Mouse (Mus musculus) embryo, embryonic 10 days (tissue): ENCODE data around the gene Olfr561.
A peak's percentile ranks its signal among the peaks of the same experiment; 100 is the strongest.

Experiments used
- DNase-seq: peaks from one replicate; pipeline ENCODE4 v3.0.0-alpha.2; 2015; ENCODE audit warnings: low spot score

The Olfr561 gene

DNA sequence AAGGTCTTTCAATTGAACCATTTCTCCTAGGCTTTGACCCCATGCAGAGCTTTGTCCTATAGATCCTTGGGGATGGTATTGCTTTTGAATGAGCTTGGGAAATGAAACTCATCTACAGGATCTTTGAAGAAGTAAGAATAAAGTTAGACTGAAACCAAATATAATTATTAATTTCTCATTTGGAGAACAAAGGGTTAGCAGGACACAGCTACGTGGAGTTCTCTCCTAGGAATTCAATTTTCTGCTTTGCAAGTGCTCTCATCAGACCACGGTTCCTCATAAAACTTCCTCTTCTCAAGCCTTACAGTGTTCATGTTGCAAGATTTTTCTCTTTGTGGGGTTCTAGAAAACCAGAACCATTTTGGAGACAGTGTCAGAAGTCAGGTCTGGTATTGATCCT is at the start of gene Olfr561:
TSS of gene Olfr561 (plus strand) at position 301 of the 400 bp plus-strand sequence.
- DNase-seq = no peak

DNA sequence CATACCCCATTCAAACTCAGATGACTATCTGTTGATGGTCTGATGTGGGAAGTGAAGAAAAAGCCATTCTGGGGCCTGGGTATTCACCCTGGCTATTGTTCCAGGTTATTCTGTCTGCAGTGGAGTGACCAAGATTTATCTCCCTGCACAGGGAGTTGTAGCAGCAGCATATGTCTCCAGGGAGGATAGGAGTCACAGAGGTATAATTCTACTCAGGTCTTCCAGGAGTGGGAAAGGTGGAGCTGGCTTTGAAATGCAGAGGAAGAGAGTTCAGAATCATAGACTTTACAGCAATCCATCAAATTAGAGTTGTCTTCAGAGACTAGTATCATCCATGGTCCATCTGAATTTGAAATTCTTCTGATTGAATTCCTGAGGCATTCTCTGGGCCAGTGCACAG is 43.6 kb upstream of the Olfr561 start, which contains the start of gene Olfr559:
TSS of gene Olfr559 (minus strand) at position 101 of the 400 bp plus-strand sequence.
- DNase-seq = no peak

DNA sequence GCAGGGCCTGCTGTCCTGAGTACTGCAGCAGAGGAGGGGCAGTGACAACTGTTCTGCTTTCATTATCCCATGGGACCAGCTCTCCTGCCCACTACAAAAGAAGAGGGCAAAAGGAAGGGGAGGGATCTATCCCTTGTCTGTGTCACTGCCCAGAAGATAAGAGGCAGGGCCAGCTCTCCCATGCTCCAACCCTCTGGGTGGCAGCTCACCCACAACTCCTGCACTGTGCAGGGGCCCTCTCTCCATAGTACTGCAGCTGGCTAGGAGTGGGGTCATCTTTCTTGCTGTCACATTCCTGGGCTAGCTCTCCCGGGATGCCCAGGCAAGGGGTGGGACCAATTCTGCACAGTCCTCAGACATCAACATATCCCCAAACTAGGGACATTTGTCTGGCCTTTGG is 37.2 kb upstream of the Olfr561 start:
- no peak for DNase-seq

DNA sequence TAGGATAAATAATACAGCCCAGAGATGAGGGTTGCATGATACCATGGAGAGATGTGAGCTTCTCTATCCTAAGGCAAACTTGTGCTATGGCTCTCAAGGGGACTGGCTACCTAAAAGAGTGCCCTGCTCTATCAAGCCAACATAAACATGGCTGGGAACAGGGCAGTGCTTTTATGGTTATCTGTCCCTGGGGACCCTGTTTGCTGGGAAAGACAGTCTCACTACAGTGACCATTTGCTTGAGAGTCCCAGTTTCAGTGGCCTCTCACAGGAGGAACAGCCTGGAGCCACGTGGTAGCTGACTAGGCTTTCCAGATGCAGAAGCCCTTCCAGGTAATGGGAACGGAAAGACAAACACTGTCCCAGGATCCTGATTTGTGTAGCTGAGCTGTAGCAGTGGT is 33.3 kb upstream of the Olfr561 start:
- peak; percentile 7 for DNase-seq

DNA sequence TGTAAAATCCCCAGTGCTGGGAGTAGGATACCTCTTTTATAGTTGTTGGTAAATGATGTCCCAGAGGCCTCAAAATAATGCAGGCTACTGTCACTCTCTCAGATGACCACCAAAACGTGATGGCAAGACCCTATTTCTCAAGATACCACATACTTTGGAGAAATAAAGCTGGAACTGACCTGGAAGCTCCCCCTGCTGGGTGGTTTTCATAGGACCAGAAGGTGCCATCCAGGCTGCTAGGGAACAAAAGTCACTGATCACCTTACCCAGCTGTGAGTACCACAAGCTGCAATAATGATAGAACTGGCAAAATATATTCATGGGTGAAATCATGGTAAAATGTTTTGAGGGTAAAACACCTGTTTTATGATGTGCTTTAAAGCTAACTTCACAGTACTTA is 18.9 kb upstream of the Olfr561 start:
- no peak for DNase-seq

DNA sequence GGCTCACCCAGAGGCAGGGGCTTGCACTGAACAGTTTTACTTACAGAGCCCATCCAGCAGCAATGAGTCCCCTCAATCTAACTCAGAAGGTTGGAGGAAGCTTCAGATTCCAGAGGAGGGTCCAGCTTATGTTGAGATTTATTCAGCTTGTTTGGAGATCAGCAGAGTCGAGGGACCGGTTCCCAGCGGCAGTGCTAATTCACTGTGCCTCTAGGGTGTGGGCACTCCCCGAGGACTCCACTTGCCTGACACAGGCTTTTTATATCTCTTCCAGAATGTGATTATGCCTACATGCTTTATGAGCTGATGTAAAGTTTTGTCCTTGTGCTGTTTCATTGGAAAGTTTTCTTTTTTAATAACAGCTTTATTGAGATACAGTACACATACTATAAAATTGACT is 11.8 kb upstream of the Olfr561 start, which contains the start of the genes Olfr560 and Olfr78:
TSS of gene Olfr560 (minus strand) at position 101 of the 400 bp plus-strand sequence.
TSS of gene Olfr78 (minus strand) at position 206 of the 400 bp plus-strand sequence.
- DNase-seq = no peak

DNA sequence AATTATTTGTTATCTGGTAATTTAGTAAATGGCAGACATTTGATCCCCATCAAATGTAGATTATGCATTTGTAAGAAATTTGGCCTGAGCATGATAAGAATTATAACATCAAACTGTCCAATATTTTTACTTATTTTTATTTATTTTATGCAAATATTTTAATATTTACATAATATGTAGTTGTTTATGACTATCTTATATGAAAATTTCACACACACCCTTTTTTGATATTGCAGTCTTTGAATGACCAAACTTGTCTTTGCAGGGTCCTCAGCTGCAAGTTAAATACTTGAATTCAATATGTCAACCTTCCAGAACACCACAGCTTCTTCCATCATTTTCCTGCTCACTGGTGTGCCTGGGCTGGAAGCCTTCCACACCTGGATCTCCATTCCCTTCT is 32.2 kb downstream of the Olfr561 start, which contains the start of gene Olfr564:
TSS of gene Olfr564 (plus strand) at position 301 of the 400 bp plus-strand sequence.
- no peak for DNase-seq
